In the genomic region with DNA sequence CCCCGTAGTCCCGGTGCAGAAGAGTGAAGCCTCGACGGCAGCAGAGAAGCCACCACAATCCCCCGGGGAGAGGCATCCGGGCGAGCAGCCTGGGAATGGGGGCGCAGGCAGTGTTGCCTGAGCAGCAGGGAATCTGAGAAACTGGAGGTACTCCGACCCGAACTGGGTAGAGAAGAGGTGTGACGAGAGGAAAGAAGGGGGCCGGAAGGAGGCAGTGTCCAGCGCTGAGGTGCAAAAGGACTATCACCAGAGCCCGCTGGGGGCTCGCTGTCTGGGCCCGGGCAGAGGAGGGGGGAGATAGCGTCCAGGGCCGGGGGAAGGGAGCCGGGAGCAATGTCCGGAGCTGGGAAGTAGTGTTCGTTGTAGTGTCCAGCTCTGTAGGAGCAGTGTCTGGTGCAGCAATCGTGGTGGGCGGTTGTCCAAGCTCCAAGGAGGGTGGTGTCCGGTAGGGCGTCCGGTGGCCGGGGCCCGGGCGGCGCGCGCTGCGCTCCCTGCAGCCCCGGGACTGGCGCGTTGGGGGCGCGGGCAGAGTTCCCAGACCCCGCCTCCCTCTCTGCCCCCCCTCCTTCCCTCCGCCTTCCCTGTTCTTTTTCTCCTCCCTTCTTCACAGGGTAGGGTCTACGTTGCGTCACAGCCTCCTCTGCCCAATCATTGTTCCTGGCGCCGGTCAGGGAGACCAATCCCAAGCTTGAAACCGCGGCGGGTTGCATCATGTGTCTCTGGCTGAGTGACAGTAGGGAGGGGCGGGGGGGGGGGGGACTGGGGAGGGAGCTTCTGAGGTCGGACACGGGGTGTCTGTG, we compare ENCODE assay signal across 8 mouse cellular contexts. TPM values are rescaled to one million over a fixed set of nuclear protein-coding genes. Genes with fewer than 3 reads are reported as not detected.
A peak's percentile ranks its signal among the peaks of the same experiment; 100 is the strongest.
DNase-seq lines count a peak whose midpoint lies in the region; ATAC-seq and TF ChIP-seq lines count a peak whose summit lies in the region.

A gene (minus strand): TSS at position 541 of the 800 bp plus-strand sequence.

- H3K4me3 ChIP-seq in ES-Bruce4 (ENCODE audit: low read depth, low read length) = peak within 1 kb of the TSS; percentile 93
- H3K4me3 ChIP-seq in forebrain, embryonic 15.5 days = peak within 1 kb of the TSS; percentile 78
- H3K4me3 ChIP-seq in lung, adult 2 months (replicated peaks; ENCODE audit: extremely low read depth, low read depth, low read length) = peak within 1 kb of the TSS; percentile 97

- DNase-seq in c-Kit-positive CD71-positive TER-119-positive erythroid progenitor cells, embryonic 14.5 days (ENCODE audit: low spot score) = peak; percentile 68
- peak; percentile 92 for DNase-seq in heart, postnatal 25 days (ENCODE audit: low spot score)
- DNase-seq in layer of hippocampus, adult 18-20 months (ENCODE audit: low spot score in 2 of 2) = peak; percentile 95 to 98
- DNase-seq in lung, adult 2 months = peak; percentile 86
- DNase-seq in thymus, postnatal 10 days (ENCODE audit: low spot score in 2 of 2) = peak; percentile 78 to 89

- H3K36me3 ChIP-seq in ES-Bruce4 (ENCODE audit: control insufficient read depth, insufficient read depth, low read length, poor library complexity, severe bottlenecking) = no peaks in the 10 kb centered on the region
- no peaks in the 10 kb centered on the region for H3K36me3 ChIP-seq in forebrain, embryonic 15.5 days

- H3K4me2 ChIP-seq in forebrain, embryonic 15.5 days (replicated peaks) = peak within 1 kb of the TSS; percentile 80

- no peak for TF ChIP-seq POLR2A in ES-Bruce4 (IDR thresholded peaks at IDR 0.05; ENCODE audit: insufficient read depth, low read length)
- TF ChIP-seq POLR2A in lung, adult 2 months (IDR thresholded peaks at IDR 0.05; ENCODE audit: borderline replicate concordance, extremely low read depth, low read depth, low read length) = peak; percentile 75; the same call in 1 of the 2 replicates

- intact Hi-C loops in heart, postnatal 25 days (cut with DNase I) = no loop called here

- H3K9ac ChIP-seq in ES-Bruce4 (ENCODE audit: low read depth, poor library complexity, severe bottlenecking) = peak within 1 kb of the TSS; percentile 66
- peak within 1 kb of the TSS; percentile 63 for H3K9ac ChIP-seq in forebrain, embryonic 15.5 days (replicated peaks)

- TF ChIP-seq CTCF in ES-Bruce4 (IDR thresholded peaks at IDR 0.05; ENCODE audit: low read depth, low read length) = no peak
- TF ChIP-seq CTCF in lung, adult 2 months (IDR thresholded peaks at IDR 0.05; ENCODE audit: insufficient read depth, low read length) = no peak

- H3K27me3 ChIP-seq in ES-Bruce4 (ENCODE audit: control insufficient read depth, insufficient read depth, low read length, poor library complexity, severe bottlenecking) = peaks cover 21% of the 10 kb centered on the region
- peaks cover 51% of the 10 kb centered on the region for H3K27me3 ChIP-seq in forebrain, embryonic 15.5 days

- no peaks in the 10 kb centered on the region for H3K4me1 ChIP-seq in ES-Bruce4 (ENCODE audit: control insufficient read depth, insufficient read depth, low read length)
- peaks cover 62% of the 10 kb centered on the region for H3K4me1 ChIP-seq in forebrain, embryonic 15.5 days
- H3K4me1 ChIP-seq in lung, adult 2 months (ENCODE audit: control insufficient read depth, insufficient read depth, low read length) = peaks cover 20% of the 10 kb centered on the region

- peak; percentile 96 for ATAC-seq in forebrain, embryonic 15.5 days (replicated peaks)
- peak; percentile 42; the same call in 1 of the 2 replicates for ATAC-seq in neutrophil, adult 5-6 weeks (ENCODE audit: extremely low read depth, insufficient number of reproducible peaks, low FRiP score, poor library complexity, severe bottlenecking)

- under 1% methylated on average over 46 of the region's 50 CpGs for WGBS in forebrain, embryonic 15.5 days
- WGBS in lung, adult 2 months = under 1% methylated on average over 50 of the region's 50 CpGs

- H3K27ac ChIP-seq in ES-Bruce4 (ENCODE audit: insufficient read depth, low read length) = no peak within 1 kb of the TSS
- peak within 1 kb of the TSS; percentile 74 for H3K27ac ChIP-seq in forebrain, embryonic 15.5 days (replicated peaks)

- 0 out of 2 replicates have a peak, but pooled peaks have one; percentile 5 for TF ChIP-seq EP300 in ES-Bruce4 (IDR thresholded peaks at IDR 0.05; ENCODE audit: insufficient read depth, low read depth, low read length)

- no peaks in the 10 kb centered on the region for H3K9me3 ChIP-seq in ES-Bruce4 (replicated peaks; ENCODE audit: control insufficient read depth, insufficient read depth, low read length, poor library complexity, severe bottlenecking)
- no peaks in the 10 kb centered on the region for H3K9me3 ChIP-seq in forebrain, embryonic 15.5 days

RNA-seq across cellular contexts. Expression of the gene that starts here (rescaled TPM):
- 2.5 and 4.4 TPM in 2 replicates for polyA plus RNA-seq in ES-Bruce4 (2011; ENCODE audit: insufficient read depth, insufficient read length, low read depth, missing spikeins)
- 5.8 and 6.5 TPM in 2 replicates for polyA plus RNA-seq in forebrain, embryonic 15.5 days (2015; fragmentation: Nextera tagmentation; extraction: Ambion mirVana)
- 10 to 100 TPM; 24.5 to 28.5 TPM for total RNA-seq in heart, postnatal 25 days (2021)
- 10 to 100 TPM; 15.0 to 15.3 TPM for total RNA-seq in layer of hippocampus, adult 18-20 months (2021)
- 41.2 and 47.4 TPM in 2 replicates for polyA plus RNA-seq in lung, adult 2 months (2012; rRNA removed)
- total RNA-seq in neutrophil, adult 5-6 weeks (2017) = 0.37 and 0.81 TPM in 2 replicates

Comparison
In these comparisons a context has a peak if more than half of its experiments do, and no peak if none do; other contexts are left out.
1. Peak in ATAC-seq in neutrophil, adult 5-6 weeks; RNA of the gene not detected or under 1 TPM.